Mouse (Mus musculus): ENCODE measurements around the gene Cdk17. TPM values are rescaled to one million over a fixed set of nuclear protein-coding genes. Genes with fewer than 3 reads are reported as not detected.
"Not testable (repeated sequence)": the region's sequence is repeated elsewhere in the genome, so short reads cannot be mapped to it uniquely, and the experiment has no call there.

Cdk17 gene
- polyA plus RNA-seq, 1 experiment from 2014 or later: 15.4 TPM

DNA sequence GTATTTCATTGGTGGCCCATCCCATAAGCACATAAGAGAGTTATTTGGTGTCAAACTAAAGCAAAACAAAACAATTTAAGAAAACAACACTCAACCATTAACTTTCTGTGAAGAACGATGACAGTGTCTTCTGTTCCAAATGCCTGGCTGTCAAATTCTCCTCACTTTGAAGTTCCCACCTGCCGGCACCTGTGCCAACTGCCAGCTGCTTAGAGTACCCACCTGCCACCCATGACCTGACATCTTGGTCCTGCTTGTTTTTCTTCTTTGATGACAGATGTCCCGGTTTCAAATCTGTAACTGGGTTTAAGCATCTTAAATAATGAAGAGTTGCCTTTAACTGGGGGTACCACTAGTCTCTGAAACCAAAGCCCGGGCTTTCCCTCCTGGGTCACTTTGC lies 14.1 kb upstream of the Cdk17 start:
- WGBS: 88% methylated on average over 4 of the region's 4 CpGs
- H3K4me3 ChIP-seq: no peak overlapping the region

GRCm38 (mm10) chr10:93147691-93148090 lies 13.0 kb upstream of the Cdk17 start:
- 94% methylated on average over 6 of the region's 6 CpGs for WGBS

More for the DNA sequence above, 14.1 kb upstream of the Cdk17 start:
- Histone ChIP-seq H3K27me3 (ENCODE audit: low read depth, poor library complexity, severe bottlenecking) (no peaks in the 10 kb centered on the region), H3K4me1 (no peaks in the 10 kb centered on the region), H3K27ac (no peak overlapping the region), H3K36me3 (no peaks in the 10 kb centered on the region), H3K9me3 (replicated peaks) (no peaks in the 10 kb centered on the region)
- DNase-seq (ENCODE audit: low spot score): no peak

GRCm38 (mm10) chr10:93149597-93149996 lies 11.1 kb upstream of the Cdk17 start:
- no peak overlapping the region for H3K27ac ChIP-seq
- H3K9me3 ChIP-seq (replicated peaks): no peaks in the 10 kb centered on the region
- DNase-seq (ENCODE audit: low spot score): no peak
- H3K27me3 ChIP-seq (ENCODE audit: low read depth, poor library complexity, severe bottlenecking): no peaks in the 10 kb centered on the region
- 36% methylated on average over 1 of the region's 2 CpGs for WGBS
- no peaks in the 10 kb centered on the region for H3K4me1 ChIP-seq
- no peaks in the 10 kb centered on the region for H3K36me3 ChIP-seq
- H3K4me3 ChIP-seq: no peak overlapping the region

More at GRCm38 (mm10) chr10:93147691-93148090, 13.0 kb upstream of the Cdk17 start:
- H3K4me3 ChIP-seq: no peak overlapping the region
- no peaks in the 10 kb centered on the region for H3K36me3 ChIP-seq
- DNase-seq (ENCODE audit: low spot score): no peak
- no peaks in the 10 kb centered on the region for H3K9me3 ChIP-seq (replicated peaks)
- no peak overlapping the region for H3K27ac ChIP-seq
- no peaks in the 10 kb centered on the region for H3K27me3 ChIP-seq (ENCODE audit: low read depth, poor library complexity, severe bottlenecking)
- H3K4me1 ChIP-seq: no peaks in the 10 kb centered on the region

GRCm38 (mm10) chr10:93151775-93152174 lies 8.9 kb upstream of the Cdk17 start:
- Histone ChIP-seq H3K36me3 (no peaks in the 10 kb centered on the region), H3K4me3 (no peak overlapping the region), H3K27ac (no peak overlapping the region), H3K9me3 (replicated peaks) (no peaks in the 10 kb centered on the region), H3K4me1 (no peaks in the 10 kb centered on the region), H3K27me3 (ENCODE audit: low read depth, poor library complexity, severe bottlenecking) (no peaks in the 10 kb centered on the region)
- no peak for DNase-seq (ENCODE audit: low spot score)
- WGBS: 84% methylated on average over 6 of the region's 6 CpGs

DNA sequence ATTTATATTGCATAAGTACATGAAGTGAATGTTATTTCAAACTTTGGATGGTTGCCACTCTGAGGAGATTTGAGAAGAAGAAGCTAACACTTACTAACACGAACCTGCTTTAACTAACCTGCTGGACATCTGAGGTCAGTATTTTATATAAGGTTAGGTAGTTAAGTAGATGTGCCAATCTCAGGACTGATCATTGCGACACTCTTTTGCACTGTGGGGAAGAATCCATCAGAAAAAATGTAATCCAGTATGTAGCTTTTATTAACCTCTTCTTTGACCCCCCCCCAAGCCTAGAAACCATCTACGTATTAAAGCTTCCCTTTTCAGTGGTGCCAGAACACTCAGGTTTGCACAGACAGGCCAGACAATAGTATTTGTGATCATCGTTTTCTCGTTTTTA lies 8.0 kb upstream of the Cdk17 start:
- no peak for DNase-seq (ENCODE audit: low spot score)
- no peaks in the 10 kb centered on the region for H3K4me1 ChIP-seq
- H3K27ac ChIP-seq: no peak overlapping the region
- 87% methylated on average over 5 of the region's 5 CpGs for WGBS
- H3K36me3 ChIP-seq: no peaks in the 10 kb centered on the region
- H3K9me3 ChIP-seq (replicated peaks): no peaks in the 10 kb centered on the region
- H3K4me3 ChIP-seq: no peak overlapping the region
- H3K27me3 ChIP-seq (ENCODE audit: low read depth, poor library complexity, severe bottlenecking): no peaks in the 10 kb centered on the region

GRCm38 (mm10) chr10:93153404-93153803 lies 7.3 kb upstream of the Cdk17 start:
- H3K27ac ChIP-seq; H3K4me1 ChIP-seq; DNase-seq (ENCODE audit: low spot score); H3K9me3 ChIP-seq (replicated peaks); H3K27me3 ChIP-seq (ENCODE audit: low read depth, poor library complexity, severe bottlenecking); H3K4me3 ChIP-seq; H3K36me3 ChIP-seq: not testable (repeated sequence)
- WGBS: 81% methylated on average over 2 of the region's 2 CpGs

DNA sequence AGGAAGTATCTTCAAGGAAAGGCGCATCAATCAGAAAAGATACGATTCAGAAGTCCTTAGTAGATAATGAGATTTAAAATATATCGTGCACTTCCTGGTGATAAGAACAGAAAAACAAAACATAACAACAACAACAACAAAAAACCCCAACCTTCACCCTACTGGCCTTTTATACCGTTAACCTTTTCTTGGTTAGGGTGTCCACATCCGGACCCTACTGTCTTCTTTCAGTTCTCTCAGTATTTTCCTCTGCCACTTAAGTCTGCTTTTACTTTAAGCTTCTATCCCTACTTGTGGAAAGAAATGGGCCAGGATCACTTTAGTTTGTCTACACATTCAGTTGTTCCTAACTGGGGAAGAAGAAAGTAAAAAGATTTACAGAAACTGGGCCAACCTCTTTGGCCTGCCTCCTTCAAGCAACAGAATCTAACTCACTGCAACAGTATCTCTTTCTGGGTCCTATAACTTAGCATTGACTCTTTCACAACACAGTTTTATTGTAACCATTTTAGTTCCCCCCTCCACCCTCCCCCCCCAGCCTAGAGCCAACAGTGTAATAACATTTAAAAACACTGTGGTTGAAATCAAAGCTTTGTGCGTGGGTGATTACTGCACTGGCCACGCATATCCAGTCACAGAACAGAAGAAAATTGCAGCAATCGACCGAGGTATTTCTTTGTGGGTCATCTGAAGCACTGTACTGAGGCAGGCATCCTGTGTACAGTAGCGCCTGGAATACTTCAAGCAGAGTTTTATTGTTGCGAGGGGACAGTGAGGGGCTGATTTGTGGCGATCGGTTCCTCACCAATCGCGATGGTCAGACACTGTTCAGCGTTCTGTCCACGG lies 801 bp upstream of the Cdk17 start:
- no peaks in the 10 kb centered on the region for H3K36me3 ChIP-seq
- H3K27me3 ChIP-seq (ENCODE audit: low read depth, poor library complexity, severe bottlenecking): no peaks in the 10 kb centered on the region
- no peaks in the 10 kb centered on the region for H3K9me3 ChIP-seq (replicated peaks)
- WGBS: 25% methylated on average over 17 of the region's 17 CpGs
- peaks cover 11% of the 10 kb centered on the region for H3K4me1 ChIP-seq
- peak overlapping the region; percentile 99 for H3K27ac ChIP-seq
- H3K4me3 ChIP-seq: peak overlapping the region; percentile 100
- no peak for DNase-seq (ENCODE audit: low spot score)

- H3K27ac ChIP-seq: peak overlapping the region; percentile 99
- peak; percentile 97 for DNase-seq (ENCODE audit: low spot score)
- H3K9me3 ChIP-seq (replicated peaks): no peaks in the 10 kb centered on the region
- peaks cover 14% of the 10 kb centered on the region for H3K4me1 ChIP-seq
- WGBS: 0% methylated on average over 26 of the region's 26 CpGs
- no peaks in the 10 kb centered on the region for H3K36me3 ChIP-seq
- H3K4me3 ChIP-seq: peak overlapping the region; percentile 100
- H3K27me3 ChIP-seq (ENCODE audit: low read depth, poor library complexity, severe bottlenecking): no peaks in the 10 kb centered on the region
These were observed 223 bp upstream of the Cdk17 start for GRCm38 (mm10) chr10:93160497-93160806.

- Histone ChIP-seq H3K27me3 (ENCODE audit: low read depth, poor library complexity, severe bottlenecking) (no peaks in the 10 kb centered on the region), H3K9me3 (replicated peaks) (no peaks in the 10 kb centered on the region), H3K4me3 (peak overlapping the region; percentile 100), H3K4me1 (peaks cover 26% of the 10 kb centered on the region), H3K36me3 (no peaks in the 10 kb centered on the region), H3K27ac (peak overlapping the region; percentile 99)
- peak; percentile 69 for DNase-seq (ENCODE audit: low spot score)
- under 1% methylated on average over 32 of the region's 33 CpGs for WGBS
These were observed 1.0 kb downstream of the Cdk17 start for GRCm38 (mm10) chr10:93161511-93162275.

- Histone ChIP-seq H3K4me3 (peak overlapping the region; percentile 100), H3K27me3 (ENCODE audit: low read depth, poor library complexity, severe bottlenecking) (no peaks in the 10 kb centered on the region), H3K27ac (no peak overlapping the region; the same call in 1 of the 2 replicates), H3K36me3 (no peaks in the 10 kb centered on the region), H3K9me3 (replicated peaks) (no peaks in the 10 kb centered on the region), H3K4me1 (peaks cover 26% of the 10 kb centered on the region)
- DNase-seq (ENCODE audit: low spot score): no peak
- 31% methylated on average over 11 of the region's 11 CpGs for WGBS
These were observed 1.7 kb downstream of the Cdk17 start for GRCm38 (mm10) chr10:93162276-93162971.

DNA sequence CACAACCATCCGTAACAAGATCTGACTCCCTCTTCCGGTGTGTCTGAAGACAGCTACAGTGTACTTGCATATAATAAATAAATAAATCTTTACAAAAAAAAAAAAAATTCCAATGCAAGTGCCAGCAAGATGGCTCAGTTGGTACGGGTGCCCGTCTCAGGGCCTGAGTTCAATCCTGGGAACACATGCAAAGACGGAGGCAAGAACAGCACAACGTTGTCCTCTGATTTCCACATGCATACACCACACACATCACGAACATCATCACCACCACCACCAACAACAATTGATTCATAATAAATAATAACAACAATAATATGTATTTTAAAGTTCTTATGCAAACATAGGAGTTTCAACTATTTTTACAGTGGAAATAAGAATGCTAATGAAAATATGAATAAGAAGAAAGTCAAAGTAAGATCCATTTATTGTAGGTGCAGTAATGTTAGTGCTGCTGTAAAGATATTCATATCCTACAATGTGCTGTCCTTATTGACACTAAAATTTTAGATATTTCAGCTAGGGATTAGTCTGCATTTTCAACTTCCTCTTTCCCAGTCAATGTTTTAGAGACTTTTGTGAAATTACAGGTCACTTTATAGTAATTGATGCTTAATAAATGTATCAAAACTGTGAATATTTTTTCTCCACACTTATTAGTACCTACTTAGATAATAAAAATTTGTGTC lies 2.4 kb downstream of the Cdk17 start:
- Histone ChIP-seq H3K27ac (no peak overlapping the region), H3K4me1 (peaks cover 26% of the 10 kb centered on the region), H3K9me3 (replicated peaks) (no peaks in the 10 kb centered on the region), H3K4me3 (no peak overlapping the region), H3K36me3 (no peaks in the 10 kb centered on the region), H3K27me3 (ENCODE audit: low read depth, poor library complexity, severe bottlenecking) (no peaks in the 10 kb centered on the region)
- DNase-seq (ENCODE audit: low spot score): no peak
- WGBS: 83% methylated on average over 7 of the region's 7 CpGs

DNA sequence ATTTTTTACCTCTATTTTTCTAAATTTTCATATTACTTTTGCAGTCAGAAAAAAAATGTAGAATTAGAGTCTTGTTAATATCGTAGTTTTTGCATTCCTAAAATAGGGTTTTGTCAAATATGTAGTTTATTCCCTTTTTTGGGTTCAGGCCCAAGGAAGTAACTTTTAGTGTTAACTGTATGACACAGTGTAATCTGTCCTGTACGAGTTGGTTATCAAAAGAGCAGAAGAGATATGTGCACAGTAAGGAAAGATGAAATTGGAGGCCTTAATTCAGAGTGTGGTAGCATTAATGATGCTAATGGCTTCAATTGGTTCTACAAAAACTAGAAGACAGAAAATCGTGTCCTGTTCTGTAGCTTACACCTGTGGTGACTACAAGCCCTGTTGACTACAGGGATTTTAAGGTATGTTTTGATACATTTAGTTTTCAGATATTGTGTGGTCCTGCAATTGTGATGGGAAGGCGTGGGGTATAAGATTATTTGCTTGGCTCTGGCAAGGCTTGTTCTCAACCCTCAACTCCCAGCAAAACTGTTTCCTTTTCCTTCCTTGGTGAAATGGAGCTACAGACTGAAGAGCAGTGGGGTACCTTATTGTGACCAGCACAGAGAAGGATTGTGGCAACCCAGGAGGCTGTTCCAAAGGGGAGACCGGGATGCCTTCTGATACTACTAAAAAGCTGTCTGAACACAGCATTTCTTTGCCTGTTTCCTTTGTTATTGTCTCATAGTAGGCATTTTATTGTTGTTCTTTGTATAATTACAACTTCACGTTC lies 3.2 kb downstream of the Cdk17 start:
- H3K36me3 ChIP-seq: no peaks in the 10 kb centered on the region
- no peak for DNase-seq (ENCODE audit: low spot score)
- WGBS: 84% methylated on average over 6 of the region's 6 CpGs
- no peak overlapping the region for H3K4me3 ChIP-seq
- H3K27me3 ChIP-seq (ENCODE audit: low read depth, poor library complexity, severe bottlenecking): no peaks in the 10 kb centered on the region
- no peak overlapping the region for H3K27ac ChIP-seq
- peaks cover 26% of the 10 kb centered on the region for H3K4me1 ChIP-seq
- no peaks in the 10 kb centered on the region for H3K9me3 ChIP-seq (replicated peaks)

All from limb, embryonic 10.5 days (tissue).